Mouse (Mus musculus): ENCODE measurements around the gene Hist1h2bh. TPM values are rescaled to one million over a fixed set of nuclear protein-coding genes. Genes with fewer than 3 reads are reported as not detected.
A peak's percentile ranks its signal among the peaks of the same experiment; 100 is the strongest.
"Not testable (repeated sequence)": the region's sequence is repeated elsewhere in the genome, so short reads cannot be mapped to it uniquely, and the experiment has no call there.

Hist1h2bh gene
- polyA plus RNA-seq, 1 experiment from 2014 or later: 0.76 TPM

- no peaks in the 10 kb centered on the region for H3K36me3 ChIP-seq (ENCODE audit: poor library complexity, severe bottlenecking)
- H3K9ac ChIP-seq: peak within 1 kb of the TSS; percentile 86
- H3K4me3 ChIP-seq: peak within 1 kb of the TSS; percentile 54
- H3K4me1 ChIP-seq: peaks cover 43% of the 10 kb centered on the region
- H3K4me2 ChIP-seq: peak within 1 kb of the TSS; percentile 89
- ATAC-seq: peak; percentile 91
- no peaks in the 10 kb centered on the region for H3K9me3 ChIP-seq (replicated peaks)
- peak within 1 kb of the TSS; percentile 99 for H3K27ac ChIP-seq
- WGBS: under 1% methylated on average over 43 of the region's 43 CpGs
- H3K27me3 ChIP-seq: no peaks in the 10 kb centered on the region
These were observed 38.4 kb upstream of the Hist1h2bh start, which contains the start of gene Hist1h4d for GRCm38 (mm10) chr13:23581408-23582218. Hist1h4d (plus strand) TSS chr13:23581598.

GRCm38 (mm10) chr13:23577835-23578234, 34.6 kb upstream of the Hist1h2bh start:
- WGBS: 88% methylated on average over 1 of the region's 1 CpGs

GRCm38 (mm10) chr13:23576906-23577639, 33.9 kb upstream of the Hist1h2bh start:
- Histone ChIP-seq H3K9ac (peak overlapping the region; percentile 82), H3K27ac (peak overlapping the region; percentile 91), H3K4me1 (peaks cover 35% of the 10 kb centered on the region), H3K9me3 (replicated peaks) (no peaks in the 10 kb centered on the region), H3K36me3 (ENCODE audit: poor library complexity, severe bottlenecking) (no peaks in the 10 kb centered on the region), H3K27me3 (no peaks in the 10 kb centered on the region), H3K4me3 (peak overlapping the region; percentile 48), H3K4me2 (peak overlapping the region; percentile 74)
- 41% methylated on average over 6 of the region's 6 CpGs for WGBS
- no peak for ATAC-seq

More at GRCm38 (mm10) chr13:23577835-23578234, 34.6 kb upstream of the Hist1h2bh start:
- peaks cover 35% of the 10 kb centered on the region for H3K4me1 ChIP-seq
- no peak overlapping the region for H3K4me3 ChIP-seq
- no peak for ATAC-seq
- no peaks in the 10 kb centered on the region for H3K9me3 ChIP-seq (replicated peaks)
- no peak overlapping the region for H3K9ac ChIP-seq
- peak overlapping the region; percentile 25; the same call in 1 of the 2 replicates for H3K27ac ChIP-seq
- no peaks in the 10 kb centered on the region for H3K27me3 ChIP-seq
- H3K36me3 ChIP-seq (ENCODE audit: poor library complexity, severe bottlenecking): no peaks in the 10 kb centered on the region
- H3K4me2 ChIP-seq: no peak overlapping the region

GRCm38 (mm10) chr13:23576351-23576881, 33.2 kb upstream of the Hist1h2bh start:
- H3K9ac ChIP-seq: peak overlapping the region; percentile 82
- no peaks in the 10 kb centered on the region for H3K9me3 ChIP-seq (replicated peaks)
- peak overlapping the region; percentile 48 for H3K4me3 ChIP-seq
- H3K27ac ChIP-seq: peak overlapping the region; percentile 91
- ATAC-seq: no peak
- no peaks in the 10 kb centered on the region for H3K36me3 ChIP-seq (ENCODE audit: poor library complexity, severe bottlenecking)
- WGBS: 2% methylated on average over 7 of the region's 7 CpGs
- no peaks in the 10 kb centered on the region for H3K27me3 ChIP-seq
- peaks cover 32% of the 10 kb centered on the region for H3K4me1 ChIP-seq
- peak overlapping the region; percentile 74 for H3K4me2 ChIP-seq

GRCm38 (mm10) chr13:23575864-23576313, 32.7 kb upstream of the Hist1h2bh start:
- ATAC-seq: not testable (repeated sequence)
- peak overlapping the region; percentile 48 for H3K4me3 ChIP-seq

GRCm38 (mm10) chr13:23575271-23575851, 32.2 kb upstream of the Hist1h2bh start, which contains the start of gene Hist1h3d:
Hist1h3d (plus strand) TSS chr13:23575763.
- H3K4me2 ChIP-seq: peak within 1 kb of the TSS; percentile 74
- no peaks in the 10 kb centered on the region for H3K36me3 ChIP-seq (ENCODE audit: poor library complexity, severe bottlenecking)
- H3K9me3 ChIP-seq (replicated peaks): no peaks in the 10 kb centered on the region
- WGBS: under 1% methylated on average over 17 of the region's 18 CpGs
- no peaks in the 10 kb centered on the region for H3K27me3 ChIP-seq
- peak within 1 kb of the TSS; percentile 48 for H3K4me3 ChIP-seq
- peak; percentile 59 for ATAC-seq
- peak within 1 kb of the TSS; percentile 82 for H3K9ac ChIP-seq
- peaks cover 33% of the 10 kb centered on the region for H3K4me1 ChIP-seq
- H3K27ac ChIP-seq: peak within 1 kb of the TSS; percentile 91

More at GRCm38 (mm10) chr13:23575864-23576313, 32.7 kb upstream of the Hist1h2bh start:
- WGBS: 0% methylated on average over 9 of the region's 40 CpGs
- H3K36me3 ChIP-seq (ENCODE audit: poor library complexity, severe bottlenecking); H3K9me3 ChIP-seq (replicated peaks); H3K27me3 ChIP-seq: not testable (repeated sequence)
- Histone ChIP-seq H3K27ac (peak overlapping the region; percentile 91), H3K9ac (peak overlapping the region; percentile 82), H3K4me2 (peak overlapping the region; percentile 74), H3K4me1 (peaks cover 32% of the 10 kb centered on the region)

- not testable (repeated sequence) for H3K27me3 ChIP-seq; ATAC-seq; H3K36me3 ChIP-seq (ENCODE audit: poor library complexity, severe bottlenecking); H3K9me3 ChIP-seq (replicated peaks)
- peak overlapping the region; percentile 97 for H3K27ac ChIP-seq
- peak overlapping the region; percentile 75 for H3K4me2 ChIP-seq
- H3K4me3 ChIP-seq: peak overlapping the region; percentile 51
- 0% methylated on average over 12 of the region's 39 CpGs for WGBS
- peaks cover 37% of the 10 kb centered on the region for H3K4me1 ChIP-seq
- H3K9ac ChIP-seq: peak overlapping the region; percentile 65
These were observed 31.5 kb upstream of the Hist1h2bh start for GRCm38 (mm10) chr13:23574546-23575170.

- peak within 1 kb of the TSS; percentile 51 for H3K4me3 ChIP-seq
- H3K27me3 ChIP-seq; H3K36me3 ChIP-seq (ENCODE audit: poor library complexity, severe bottlenecking); H3K9me3 ChIP-seq (replicated peaks): not testable (repeated sequence)
- peak; percentile 93 for ATAC-seq
- peak within 1 kb of the TSS; percentile 75 for H3K4me2 ChIP-seq
- peak within 1 kb of the TSS; percentile 86 for H3K9ac ChIP-seq
- WGBS: under 1% methylated on average over 25 of the region's 42 CpGs
- H3K4me1 ChIP-seq: peaks cover 37% of the 10 kb centered on the region
- peak within 1 kb of the TSS; percentile 97 for H3K27ac ChIP-seq
These were observed 30.8 kb upstream of the Hist1h2bh start, which contains the start of the genes Hist1h2bf and Hist1h2ad for GRCm38 (mm10) chr13:23573898-23574524. Hist1h2bf (minus strand) TSS chr13:23574196. Hist1h2ad (plus strand) TSS chr13:23574381.

- peak overlapping the region; percentile 86 for H3K9ac ChIP-seq
- H3K27ac ChIP-seq: peak overlapping the region; percentile 97
- H3K4me2 ChIP-seq: peak overlapping the region; percentile 75
- H3K27me3 ChIP-seq; H3K9me3 ChIP-seq (replicated peaks); H3K36me3 ChIP-seq (ENCODE audit: poor library complexity, severe bottlenecking); ATAC-seq: not testable (repeated sequence)
- H3K4me3 ChIP-seq: peak overlapping the region; percentile 51
- WGBS: 8% methylated on average over 20 of the region's 20 CpGs
- peaks cover 37% of the 10 kb centered on the region for H3K4me1 ChIP-seq
These were observed 30.1 kb upstream of the Hist1h2bh start for GRCm38 (mm10) chr13:23573034-23573897.
